Mouse (Mus musculus): ENCODE data around the gene Opcml. TPM values are rescaled to one million over a fixed set of nuclear protein-coding genes. Genes with fewer than 3 reads are reported as not detected.

The Opcml gene
- polyA plus RNA-seq, 1 experiment from 2014 or later, result 10.1 TPM

GRCm38 (mm10) chr9:28084273-28084726 is 293.7 kb downstream of the Opcml start:
- Histone ChIP-seq H3K27ac (ENCODE audit: low read length) (peak overlapping the region; percentile 18; the same call in 1 of the 2 replicates), H3K4me1 (replicated peaks; ENCODE audit: control insufficient read depth, insufficient read depth, low read length) (no peaks in the 10 kb centered on the region), H3K9ac (ENCODE audit: low read length) (no peak overlapping the region), H3K27me3 (ENCODE audit: control insufficient read depth, insufficient read depth, low read depth, low read length) (no peaks in the 10 kb centered on the region), H3K36me3 (ENCODE audit: control insufficient read depth, insufficient read depth, low read length) (no peaks in the 10 kb centered on the region), H3K4me3 (ENCODE audit: low read length) (no peak overlapping the region), H3K9me3 (ENCODE audit: control insufficient read depth, low read length) (no peaks in the 10 kb centered on the region), H3K4me2 (ENCODE audit: low read depth, low read length) (no peak overlapping the region)
- peak; percentile 74 for ATAC-seq (ENCODE audit: low read depth)
- 23% methylated on average over 2 of the region's 2 CpGs for WGBS

GRCm38 (mm10) chr9:28091395-28091794 is 300.8 kb downstream of the Opcml start:
- Histone ChIP-seq H3K4me3 (ENCODE audit: low read length) (no peak overlapping the region), H3K4me1 (replicated peaks; ENCODE audit: control insufficient read depth, insufficient read depth, low read length) (no peaks in the 10 kb centered on the region), H3K9me3 (ENCODE audit: control insufficient read depth, low read length) (no peaks in the 10 kb centered on the region), H3K27ac (ENCODE audit: low read length) (no peak overlapping the region), H3K36me3 (ENCODE audit: control insufficient read depth, insufficient read depth, low read length) (no peaks in the 10 kb centered on the region), H3K9ac (ENCODE audit: low read length) (no peak overlapping the region), H3K27me3 (ENCODE audit: control insufficient read depth, insufficient read depth, low read depth, low read length) (no peaks in the 10 kb centered on the region), H3K4me2 (ENCODE audit: low read depth, low read length) (no peak overlapping the region)
- ATAC-seq (ENCODE audit: low read depth), result no peak
- WGBS, result 36% methylated on average over 1 of the region's 1 CpGs

GRCm38 (mm10) chr9:28094722-28095121 is 304.1 kb downstream of the Opcml start:
- Histone ChIP-seq H3K4me3 (ENCODE audit: low read length) (no peak overlapping the region), H3K9ac (ENCODE audit: low read length) (no peak overlapping the region), H3K36me3 (ENCODE audit: control insufficient read depth, insufficient read depth, low read length) (no peaks in the 10 kb centered on the region), H3K27ac (ENCODE audit: low read length) (no peak overlapping the region), H3K4me2 (ENCODE audit: low read depth, low read length) (no peak overlapping the region), H3K4me1 (replicated peaks; ENCODE audit: control insufficient read depth, insufficient read depth, low read length) (no peaks in the 10 kb centered on the region), H3K27me3 (ENCODE audit: control insufficient read depth, insufficient read depth, low read depth, low read length) (no peaks in the 10 kb centered on the region), H3K9me3 (ENCODE audit: control insufficient read depth, low read length) (no peaks in the 10 kb centered on the region)
- ATAC-seq (ENCODE audit: low read depth), result no peak
- 86% methylated on average over 4 of the region's 4 CpGs for WGBS

- Histone ChIP-seq H3K36me3 (ENCODE audit: control insufficient read depth, insufficient read depth, low read length) (no peaks in the 10 kb centered on the region), H3K4me1 (replicated peaks; ENCODE audit: control insufficient read depth, insufficient read depth, low read length) (no peaks in the 10 kb centered on the region), H3K4me2 (ENCODE audit: low read depth, low read length) (no peak overlapping the region), H3K9me3 (ENCODE audit: control insufficient read depth, low read length) (no peaks in the 10 kb centered on the region), H3K4me3 (ENCODE audit: low read length) (no peak overlapping the region), H3K9ac (ENCODE audit: low read length) (no peak overlapping the region), H3K27me3 (ENCODE audit: control insufficient read depth, insufficient read depth, low read depth, low read length) (no peaks in the 10 kb centered on the region), H3K27ac (ENCODE audit: low read length) (no peak overlapping the region)
- WGBS, result 80% methylated on average over 2 of the region's 2 CpGs
- no peak for ATAC-seq (ENCODE audit: low read depth)
Observed at GRCm38 (mm10) chr9:28096204-28096603, 305.6 kb downstream of the Opcml start.

GRCm38 (mm10) chr9:28101981-28102380 is 311.4 kb downstream of the Opcml start:
- Histone ChIP-seq H3K27me3 (ENCODE audit: control insufficient read depth, insufficient read depth, low read depth, low read length) (no peaks in the 10 kb centered on the region), H3K4me3 (ENCODE audit: low read length) (no peak overlapping the region), H3K27ac (ENCODE audit: low read length) (no peak overlapping the region), H3K9ac (ENCODE audit: low read length) (no peak overlapping the region), H3K36me3 (ENCODE audit: control insufficient read depth, insufficient read depth, low read length) (no peaks in the 10 kb centered on the region), H3K9me3 (ENCODE audit: control insufficient read depth, low read length) (no peaks in the 10 kb centered on the region), H3K4me2 (ENCODE audit: low read depth, low read length) (no peak overlapping the region), H3K4me1 (replicated peaks; ENCODE audit: control insufficient read depth, insufficient read depth, low read length) (no peaks in the 10 kb centered on the region)
- no peak for ATAC-seq (ENCODE audit: low read depth)

GRCm38 (mm10) chr9:28121858-28122257 is 331.3 kb downstream of the Opcml start:
- H3K4me2 ChIP-seq (ENCODE audit: low read depth, low read length), result no peak overlapping the region
- ATAC-seq (ENCODE audit: low read depth), result no peak
- no peak overlapping the region for H3K27ac ChIP-seq (ENCODE audit: low read length)
- no peaks in the 10 kb centered on the region for H3K9me3 ChIP-seq (ENCODE audit: control insufficient read depth, low read length)
- no peaks in the 10 kb centered on the region for H3K36me3 ChIP-seq (ENCODE audit: control insufficient read depth, insufficient read depth, low read length)
- WGBS, result 75% methylated on average over 2 of the region's 2 CpGs
- H3K4me3 ChIP-seq (ENCODE audit: low read length), result no peak overlapping the region
- 0 out of 2 replicates have a peak, but pooled peaks cover 2% of the 10 kb centered on the region for H3K4me1 ChIP-seq (replicated peaks; ENCODE audit: control insufficient read depth, insufficient read depth, low read length)
- H3K27me3 ChIP-seq (ENCODE audit: control insufficient read depth, insufficient read depth, low read depth, low read length), result no peaks in the 10 kb centered on the region
- no peak overlapping the region for H3K9ac ChIP-seq (ENCODE audit: low read length)

GRCm38 (mm10) chr9:28128735-28129134 is 338.2 kb downstream of the Opcml start:
- Histone ChIP-seq H3K4me1 (replicated peaks; ENCODE audit: control insufficient read depth, insufficient read depth, low read length) (no peaks in the 10 kb centered on the region), H3K4me2 (ENCODE audit: low read depth, low read length) (no peak overlapping the region), H3K9ac (ENCODE audit: low read length) (no peak overlapping the region), H3K27me3 (ENCODE audit: control insufficient read depth, insufficient read depth, low read depth, low read length) (no peaks in the 10 kb centered on the region), H3K27ac (ENCODE audit: low read length) (no peak overlapping the region), H3K4me3 (ENCODE audit: low read length) (no peak overlapping the region), H3K9me3 (ENCODE audit: control insufficient read depth, low read length) (no peaks in the 10 kb centered on the region), H3K36me3 (ENCODE audit: control insufficient read depth, insufficient read depth, low read length) (no peaks in the 10 kb centered on the region)
- 25% methylated on average over 1 of the region's 1 CpGs for WGBS
- no peak for ATAC-seq (ENCODE audit: low read depth)

GRCm38 (mm10) chr9:28131521-28131920 is 340.9 kb downstream of the Opcml start:
- Histone ChIP-seq H3K27me3 (ENCODE audit: control insufficient read depth, insufficient read depth, low read depth, low read length) (no peaks in the 10 kb centered on the region), H3K9ac (ENCODE audit: low read length) (no peak overlapping the region), H3K4me1 (replicated peaks; ENCODE audit: control insufficient read depth, insufficient read depth, low read length) (no peaks in the 10 kb centered on the region), H3K36me3 (ENCODE audit: control insufficient read depth, insufficient read depth, low read length) (no peaks in the 10 kb centered on the region), H3K4me3 (ENCODE audit: low read length) (no peak overlapping the region), H3K27ac (ENCODE audit: low read length) (no peak overlapping the region), H3K9me3 (ENCODE audit: control insufficient read depth, low read length) (no peaks in the 10 kb centered on the region), H3K4me2 (ENCODE audit: low read depth, low read length) (no peak overlapping the region)
- 67% methylated on average over 1 of the region's 1 CpGs for WGBS
- ATAC-seq (ENCODE audit: low read depth), result no peak

GRCm38 (mm10) chr9:28136614-28137013 is 346.0 kb downstream of the Opcml start:
- Histone ChIP-seq H3K4me3 (ENCODE audit: low read length) (no peak overlapping the region), H3K27ac (ENCODE audit: low read length) (no peak overlapping the region)
- 46% methylated on average over 2 of the region's 2 CpGs for WGBS

More at GRCm38 (mm10) chr9:28136614-28137013, 346.0 kb downstream of the Opcml start:
- no peaks in the 10 kb centered on the region for H3K9me3 ChIP-seq (ENCODE audit: control insufficient read depth, low read length)
- no peak overlapping the region for H3K9ac ChIP-seq (ENCODE audit: low read length)
- ATAC-seq (ENCODE audit: low read depth), result no peak
- no peak overlapping the region for H3K4me2 ChIP-seq (ENCODE audit: low read depth, low read length)
- H3K36me3 ChIP-seq (ENCODE audit: control insufficient read depth, insufficient read depth, low read length), result no peaks in the 10 kb centered on the region
- no peaks in the 10 kb centered on the region for H3K27me3 ChIP-seq (ENCODE audit: control insufficient read depth, insufficient read depth, low read depth, low read length)
- H3K4me1 ChIP-seq (replicated peaks; ENCODE audit: control insufficient read depth, insufficient read depth, low read length), result no peaks in the 10 kb centered on the region

Measured in lung, embryonic 16.5 days (tissue).